Mouse (Mus musculus) brain, embryonic 18.5 days (tissue): Measurements from ENCODE around the gene Tnfsf12.

Source experiments
- DNase-seq: peaks from one replicate; pipeline ENCODE4 v3.0.0-alpha.2; 2012; ENCODE audit warnings: low read depth, low spot score

The Tnfsf12 gene

DNA sequence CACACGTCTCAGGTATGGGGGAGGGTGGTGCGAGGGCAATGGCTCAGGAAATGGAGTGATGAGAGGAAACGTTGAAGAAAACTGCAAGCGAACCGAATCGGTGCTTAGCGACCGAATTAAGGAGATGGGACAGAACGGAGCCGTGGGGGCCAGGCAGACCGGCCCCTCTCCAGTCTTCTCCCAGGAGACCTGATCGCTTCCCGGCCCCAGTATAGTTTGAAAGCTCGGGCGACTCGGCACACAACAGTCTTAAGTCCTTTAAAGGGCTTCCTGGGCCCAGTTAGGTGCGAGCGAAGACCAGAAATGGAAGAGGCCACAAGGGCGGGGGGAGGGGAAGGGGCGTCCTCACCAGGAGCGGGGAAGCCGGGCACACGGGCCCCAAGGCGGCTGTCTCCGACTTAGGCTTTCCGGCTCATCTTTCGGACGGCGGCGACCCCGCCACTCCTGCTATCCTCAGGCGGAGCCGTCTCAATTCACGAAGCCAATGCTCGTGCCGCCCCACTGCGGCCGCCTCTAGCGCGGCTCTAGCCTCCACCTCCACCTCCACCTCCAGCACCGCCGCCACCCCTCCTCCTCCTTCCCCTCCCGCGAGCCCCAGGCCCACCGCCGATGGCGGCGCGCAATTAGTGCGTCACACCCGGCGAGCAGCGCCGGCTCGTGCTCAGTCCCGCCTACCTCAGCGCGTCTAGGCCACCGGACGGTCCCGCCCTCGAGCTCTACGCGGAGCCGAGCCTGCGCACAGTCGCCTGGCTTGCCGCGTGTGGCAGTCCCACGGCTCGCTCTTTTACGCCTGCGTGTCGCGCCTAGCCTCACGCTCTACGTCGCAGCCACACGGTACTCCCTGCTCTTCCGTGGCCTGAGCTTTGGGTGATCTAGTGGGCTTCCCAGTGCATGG, 14.1 kb downstream of the Tnfsf12 start, which contains the start of gene Senp3:
Senp3 (minus strand) TSS at position 771 of the 895 bp plus-strand sequence.
- DNase-seq = peak; percentile 95

DNA sequence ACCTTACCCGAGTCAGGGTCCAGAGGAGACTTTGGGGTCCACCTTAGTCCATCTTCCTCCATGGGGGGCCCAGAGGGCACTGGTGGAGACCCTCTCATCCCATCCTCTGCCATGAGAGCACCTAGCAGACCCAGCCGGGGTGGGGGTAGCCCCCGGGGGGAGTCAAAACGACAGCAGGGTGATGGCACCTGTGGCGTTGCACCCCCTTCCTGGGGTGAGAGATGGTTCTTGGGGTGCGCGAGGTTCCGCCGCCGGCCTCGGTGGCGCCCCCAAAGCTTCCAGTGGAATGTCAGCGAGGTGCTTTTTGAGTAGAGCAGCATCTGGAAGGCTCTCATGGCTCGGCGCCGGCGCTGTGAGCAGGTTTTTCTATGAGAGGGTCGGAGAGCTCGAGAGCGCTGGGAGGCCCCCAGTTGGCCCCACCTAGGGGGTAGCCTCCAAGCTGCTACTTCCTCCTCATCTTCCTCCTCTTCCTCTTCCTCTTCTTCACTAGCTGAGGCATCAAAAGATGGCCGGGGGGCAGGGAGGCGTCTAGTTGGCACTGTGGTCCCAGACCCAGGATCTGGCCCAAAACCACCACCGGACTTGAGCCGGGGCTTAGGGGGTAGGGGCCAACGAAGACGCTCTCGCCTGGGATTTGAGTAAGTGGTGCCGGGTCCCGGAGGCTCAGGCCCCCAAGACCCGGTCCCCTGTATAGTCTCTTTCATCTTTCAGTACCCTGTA, 15.4 kb downstream of the Tnfsf12 start:
- no peak for DNase-seq

DNA sequence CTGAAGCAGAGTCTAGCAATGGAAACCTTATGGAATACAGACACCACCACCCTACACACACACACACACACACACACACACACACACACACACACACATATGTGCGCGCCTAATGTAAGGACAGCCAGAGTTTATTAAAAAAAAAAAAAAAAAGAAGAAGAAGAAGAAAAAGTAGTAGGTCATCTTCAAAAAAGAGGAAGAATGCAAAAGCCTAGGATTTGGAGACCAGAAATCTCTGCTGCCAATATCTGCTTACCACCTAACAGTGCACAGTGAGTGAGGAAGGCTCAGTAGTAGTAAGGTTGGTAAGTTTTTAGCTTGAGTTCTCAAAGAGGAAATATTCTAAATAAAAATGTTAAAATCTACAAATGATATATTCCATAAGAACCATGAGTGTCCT, 16.5 kb downstream of the Tnfsf12 start:
- no peak for DNase-seq

DNA sequence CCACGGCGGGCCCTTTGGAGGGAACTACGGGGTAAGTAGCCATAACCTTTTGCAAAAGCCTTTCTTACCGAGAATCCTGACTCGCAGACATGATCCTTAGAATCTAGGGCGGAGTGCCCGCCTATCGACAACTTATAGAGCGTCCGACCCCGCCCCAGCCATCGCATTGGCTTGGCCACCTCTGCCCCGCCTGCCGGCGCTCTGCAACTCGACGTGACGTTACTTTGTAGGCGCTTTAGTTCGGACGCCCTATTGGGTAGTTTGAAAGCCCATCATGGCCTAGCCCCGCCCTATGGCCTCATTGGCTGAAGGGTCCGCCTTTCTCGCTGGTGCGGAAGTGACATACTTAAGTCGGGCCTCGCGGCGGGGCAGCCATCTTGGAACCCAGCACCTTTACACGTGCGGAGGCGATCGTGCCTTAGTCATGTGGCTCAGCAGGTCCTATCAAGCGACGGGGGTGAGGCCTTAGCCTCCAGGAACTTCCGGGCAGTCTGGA, 23.4 kb downstream of the Tnfsf12 start, which contains the start of gene Eif4a1:
Eif4a1 (minus strand) TSS at position 213 of the 496 bp plus-strand sequence.
- DNase-seq = peak; percentile 100

DNA sequence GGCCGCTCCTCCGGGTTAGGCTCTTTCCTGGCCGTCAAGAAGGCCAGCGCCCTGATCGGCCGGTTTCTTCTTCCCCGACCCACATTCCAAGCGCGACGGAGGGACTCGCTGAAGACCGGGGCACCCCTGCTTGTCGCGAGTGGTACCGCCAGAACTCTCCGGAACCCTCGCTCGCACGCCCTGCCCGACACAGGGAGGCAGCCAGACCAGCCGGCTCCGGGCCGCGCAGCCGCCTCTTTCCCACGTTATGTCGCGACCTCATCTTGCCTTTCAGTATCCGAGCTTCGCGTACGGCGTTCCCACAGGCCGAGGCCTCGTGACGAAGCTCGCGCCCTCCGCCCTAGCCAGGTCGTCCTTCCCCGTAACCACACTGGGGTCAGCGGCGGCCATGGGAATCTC, 23.9 kb downstream of the Tnfsf12 start:
- no peak for DNase-seq

DNA sequence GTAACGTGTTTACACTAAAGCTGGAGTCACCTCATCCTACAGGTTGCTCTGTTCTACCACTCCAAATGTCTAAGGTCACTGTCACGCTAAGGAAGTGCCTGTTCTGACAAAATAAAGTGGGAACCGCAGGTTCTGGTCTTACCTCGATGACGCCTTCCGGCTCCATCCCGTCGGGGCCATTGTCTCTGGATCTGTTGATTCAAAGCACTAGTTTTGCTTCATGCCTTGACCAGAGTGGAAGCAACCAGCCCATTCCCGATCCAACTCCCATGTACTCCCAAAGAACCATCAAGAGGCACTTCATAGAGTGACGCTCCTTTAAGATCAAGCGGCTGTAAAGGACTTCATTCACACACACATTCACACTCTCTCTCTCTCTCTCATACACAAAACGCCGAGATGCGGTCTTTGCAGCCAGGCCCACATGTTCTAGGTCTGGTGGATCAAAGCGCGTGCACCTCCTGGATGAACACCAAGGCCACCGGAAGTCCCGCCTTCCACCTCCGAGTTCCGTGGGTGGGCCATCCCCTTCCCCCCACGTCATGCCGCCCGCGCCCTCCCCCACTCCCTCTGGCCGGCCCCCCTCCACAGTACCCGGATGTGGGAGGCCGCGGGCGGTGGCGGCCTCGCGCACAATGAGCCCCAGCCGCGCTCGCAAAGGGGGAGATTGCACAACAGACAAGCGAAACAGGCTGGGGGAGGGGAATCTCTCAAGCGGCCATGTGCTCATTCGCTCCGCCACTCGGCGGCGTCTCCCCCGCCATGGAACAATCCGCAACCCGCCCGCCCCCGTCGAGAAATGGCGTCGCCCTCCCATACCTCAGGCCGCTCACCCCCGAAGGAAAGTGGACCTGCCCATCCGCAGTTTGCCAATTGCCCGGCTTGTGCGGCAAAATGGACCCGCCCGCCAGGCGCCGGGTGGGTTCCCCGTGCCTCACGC, 24.6 kb downstream of the Tnfsf12 start:
- peak; percentile 93 for DNase-seq

DNA sequence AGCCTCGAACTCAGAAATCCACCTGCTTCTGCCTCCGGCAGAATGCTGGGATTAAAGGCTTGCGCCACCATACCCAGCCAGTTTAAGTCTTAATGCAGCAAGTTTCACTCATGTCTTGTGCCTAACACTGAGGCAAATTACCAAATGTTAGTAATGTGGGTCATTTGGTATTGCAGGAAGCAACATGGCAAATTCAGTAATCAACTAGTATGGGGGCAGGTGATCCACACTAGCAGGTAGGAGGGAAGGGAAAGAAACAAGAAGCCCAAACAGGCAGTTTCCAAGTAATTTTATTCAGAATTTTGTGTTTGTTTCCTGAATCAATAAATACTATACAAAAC, 29.0 kb downstream of the Tnfsf12 start:
- no peak for DNase-seq

DNA sequence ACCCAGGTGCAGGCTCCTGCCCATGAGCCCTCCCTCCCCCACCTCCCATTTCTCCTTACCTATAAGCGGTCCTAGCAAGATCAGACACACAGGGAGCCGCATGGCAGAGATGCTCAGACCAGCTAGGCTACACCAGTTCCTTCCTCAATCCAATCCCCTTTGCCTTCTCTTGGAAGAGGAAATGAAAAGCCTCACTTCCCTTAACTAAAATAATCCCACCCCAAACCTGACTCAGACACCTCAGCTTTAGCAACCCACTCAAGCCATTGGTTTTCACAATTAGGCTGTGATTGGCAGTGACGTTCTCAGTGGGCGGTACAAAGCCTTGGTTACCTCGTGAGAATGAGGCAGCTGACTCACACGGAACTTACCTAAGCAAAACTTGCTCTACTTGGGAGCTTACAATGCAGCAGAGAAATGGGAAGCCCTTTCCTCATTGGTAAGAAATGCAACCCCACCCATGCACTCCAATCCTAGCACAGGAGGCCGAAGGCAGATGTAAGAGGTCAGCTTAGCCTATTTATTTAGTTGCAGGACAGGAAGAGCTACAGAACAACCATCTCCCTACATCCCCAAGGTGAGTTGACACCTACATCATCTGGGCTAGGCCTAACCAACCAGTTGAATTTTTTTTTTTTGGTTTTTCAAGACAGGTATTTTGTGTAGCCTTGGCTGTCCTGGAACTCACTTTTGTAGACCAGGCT, 29.5 kb downstream of the Tnfsf12 start, which contains the start of gene Cd68:
Cd68 (minus strand) TSS at position 193 of the 704 bp plus-strand sequence.
- no peak for DNase-seq

DNA sequence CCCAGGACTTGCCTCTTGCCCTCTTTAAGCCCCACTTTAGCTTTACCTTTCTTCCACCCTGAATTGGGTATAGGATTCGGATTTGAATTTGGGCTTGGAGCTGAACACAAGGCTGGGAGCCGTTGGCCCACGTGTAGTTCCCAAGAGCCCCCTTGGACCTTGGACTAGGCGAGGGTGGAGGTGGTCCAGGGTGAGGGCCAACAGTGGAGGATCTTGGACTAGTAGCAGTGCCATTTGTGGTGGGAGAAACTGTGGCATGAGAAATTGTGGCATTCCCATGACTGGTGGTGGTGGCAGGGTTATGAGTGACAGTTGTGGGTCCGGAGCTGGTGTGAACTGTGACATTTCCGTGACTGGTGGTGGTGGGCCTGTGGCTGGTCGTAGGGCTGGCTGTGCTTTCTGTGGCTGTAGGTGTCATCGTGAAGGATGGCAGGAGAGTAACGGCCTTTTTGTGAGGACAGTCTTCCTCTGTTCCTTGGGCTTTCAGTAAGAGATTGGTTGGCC, 30.1 kb downstream of the Tnfsf12 start:
- no peak for DNase-seq

DNA sequence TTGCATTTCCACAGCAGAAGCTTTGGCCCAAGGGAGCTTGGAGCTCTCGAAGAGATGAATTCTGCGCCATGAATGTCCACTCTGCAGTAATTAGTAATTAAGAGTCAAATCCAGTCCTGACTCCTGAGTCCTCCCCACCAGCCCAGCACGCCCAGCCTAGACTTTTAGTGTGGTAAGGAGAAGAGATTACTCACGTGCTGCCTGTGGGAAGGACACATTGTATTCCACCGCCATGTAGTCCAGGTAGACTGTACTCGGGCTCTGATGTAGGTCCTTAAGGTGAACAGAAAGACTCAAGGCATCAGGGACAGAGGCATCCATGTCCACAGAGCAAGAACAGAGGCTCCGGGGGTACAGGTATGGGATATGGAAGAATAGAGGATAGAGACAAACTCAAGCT, 30.8 kb downstream of the Tnfsf12 start:
- DNase-seq = no peak

DNA sequence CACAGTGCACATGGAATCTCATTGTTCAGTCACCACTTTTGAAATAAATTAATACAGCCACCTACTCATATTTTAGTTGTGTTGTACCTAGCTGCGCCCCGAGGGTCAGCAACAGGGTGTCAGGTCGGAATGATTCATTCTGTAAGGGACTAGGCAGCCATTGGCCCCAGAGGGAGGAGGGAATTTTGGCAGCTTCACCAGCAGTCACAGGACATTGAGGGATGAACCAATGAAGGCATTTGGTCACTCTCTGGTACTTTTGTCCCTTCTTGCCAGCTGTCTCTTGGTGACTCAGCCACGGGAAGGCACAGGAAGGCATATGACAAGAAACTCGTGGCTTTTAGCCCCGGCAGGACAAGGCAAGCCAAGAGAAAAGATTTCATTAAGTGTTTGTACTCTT, 31.9 kb downstream of the Tnfsf12 start:
- DNase-seq = no peak

DNA sequence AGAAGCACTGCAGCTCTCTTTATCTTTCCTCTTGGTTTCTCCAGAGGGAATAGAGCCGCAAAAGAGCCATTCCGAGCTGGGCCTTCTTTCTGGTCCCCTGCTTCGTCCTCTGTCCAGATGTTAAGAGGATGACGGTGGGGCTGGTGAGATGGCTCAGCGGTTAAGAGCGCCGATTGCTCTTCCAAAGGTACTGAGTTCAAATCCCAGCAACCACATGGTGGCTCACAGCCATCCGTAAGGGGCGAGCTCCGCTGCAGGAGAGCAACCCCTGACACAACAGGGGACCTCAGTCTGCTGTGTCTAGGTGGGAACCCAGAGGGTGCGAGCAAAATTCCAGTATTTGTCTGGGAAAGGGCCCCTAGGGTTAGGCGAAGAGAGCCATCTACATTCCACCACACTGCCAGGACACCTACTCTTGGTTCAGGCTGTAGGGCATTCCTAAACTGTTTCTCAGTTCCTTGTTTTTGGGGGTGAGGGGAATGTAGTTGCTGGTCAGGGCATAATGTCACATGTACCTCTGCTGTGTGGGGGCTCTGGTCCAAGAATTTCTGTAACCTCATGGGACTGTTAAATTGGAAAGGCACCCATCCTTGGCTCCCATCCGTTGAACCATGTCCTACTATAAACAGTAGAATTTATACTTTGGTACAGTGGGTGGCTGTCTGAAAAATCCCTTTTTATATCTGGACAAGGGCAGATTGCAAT, 32.5 kb downstream of the Tnfsf12 start:
- DNase-seq = no peak

DNA sequence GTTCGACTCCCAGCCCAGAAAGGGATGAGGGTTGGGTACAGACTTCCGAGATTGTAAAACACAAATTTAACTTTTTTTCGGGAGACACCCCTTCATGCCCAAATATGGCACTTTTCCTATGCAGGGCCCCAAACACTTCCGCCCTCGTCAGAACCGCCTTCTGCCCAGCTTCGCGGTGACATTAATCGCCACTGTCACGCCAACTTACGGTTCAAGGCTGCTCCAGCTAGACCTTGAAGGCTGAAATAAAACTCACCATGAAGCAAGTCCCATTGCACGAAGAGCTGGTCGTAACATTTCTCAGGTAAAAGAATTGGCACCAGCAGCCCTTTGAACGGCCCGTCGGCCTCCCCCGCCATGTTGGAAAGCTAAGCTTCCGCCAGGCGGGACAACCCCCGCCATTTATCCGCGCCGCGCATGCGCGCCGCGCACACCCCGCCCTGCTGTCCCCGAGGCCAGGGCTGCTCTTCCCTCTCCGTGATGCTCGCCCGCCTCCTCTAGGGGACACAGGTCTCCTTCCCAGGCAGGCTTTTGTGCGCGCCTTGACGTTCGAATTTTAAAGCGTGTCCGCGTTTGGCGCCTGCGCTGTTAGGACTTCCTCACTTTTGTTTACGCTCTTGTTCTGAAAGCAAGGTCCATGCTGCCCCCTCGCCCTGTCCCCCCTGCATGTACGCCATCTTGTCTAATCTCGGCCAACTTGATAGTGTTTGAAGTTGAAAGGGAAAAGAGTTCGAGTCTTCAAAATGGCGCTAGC, 33.3 kb downstream of the Tnfsf12 start, which contains the start of gene Mpdu1:
Mpdu1 (minus strand) TSS at position 430 of the 754 bp plus-strand sequence.
- peak; percentile 95 for DNase-seq

DNA sequence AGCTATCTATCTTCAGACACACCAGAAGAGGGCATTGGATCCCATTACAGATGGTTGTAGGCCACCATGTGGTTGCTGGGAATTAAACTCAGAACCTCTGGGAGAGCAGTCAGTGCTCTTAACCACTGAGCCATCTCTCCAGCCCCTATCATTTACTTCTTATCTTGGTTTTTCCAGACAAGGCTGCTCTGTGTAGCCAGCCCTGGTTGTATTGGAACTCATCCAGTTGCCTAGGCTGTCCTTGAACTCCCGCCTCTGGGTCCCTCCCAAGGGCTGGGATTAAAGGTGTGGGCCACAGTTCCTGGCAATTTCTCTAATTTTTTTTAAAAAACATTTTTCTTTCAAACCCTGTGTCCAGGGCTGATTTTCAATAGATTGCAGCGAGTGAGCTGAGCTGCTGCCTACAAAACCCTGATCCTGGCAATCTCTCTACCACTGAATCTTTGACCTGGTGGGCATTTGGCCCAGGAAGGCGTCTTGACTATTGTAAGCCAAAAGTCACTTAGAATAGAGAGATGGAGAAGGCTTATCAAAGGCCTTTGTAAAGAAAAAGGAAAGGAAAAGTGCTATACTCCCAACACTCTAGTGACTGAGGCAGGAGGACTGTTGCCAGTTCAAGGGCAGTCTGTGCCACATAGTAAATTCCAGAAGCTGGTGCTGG, 34.3 kb downstream of the Tnfsf12 start:
- no peak for DNase-seq

DNA sequence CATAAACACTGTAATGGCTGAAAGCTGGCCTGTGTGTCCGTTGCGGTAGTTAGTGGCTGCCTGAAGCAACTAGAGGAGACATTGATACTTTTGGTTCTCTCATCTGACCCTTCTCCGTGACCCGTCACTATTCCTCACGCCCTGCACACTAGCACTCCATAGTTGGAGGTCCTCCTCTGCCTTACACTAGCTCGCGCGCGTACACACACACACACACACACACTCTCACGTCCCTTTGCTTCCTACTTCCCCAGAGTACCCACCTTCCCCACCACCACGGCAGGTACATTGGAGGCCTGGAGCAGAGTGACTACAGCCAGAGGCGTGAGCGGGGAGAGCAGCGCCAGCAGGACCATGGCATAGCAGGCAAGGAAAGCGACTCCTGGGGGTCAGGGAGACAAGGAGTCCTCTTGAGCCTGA, 38.2 kb downstream of the Tnfsf12 start:
- no peak for DNase-seq

DNA sequence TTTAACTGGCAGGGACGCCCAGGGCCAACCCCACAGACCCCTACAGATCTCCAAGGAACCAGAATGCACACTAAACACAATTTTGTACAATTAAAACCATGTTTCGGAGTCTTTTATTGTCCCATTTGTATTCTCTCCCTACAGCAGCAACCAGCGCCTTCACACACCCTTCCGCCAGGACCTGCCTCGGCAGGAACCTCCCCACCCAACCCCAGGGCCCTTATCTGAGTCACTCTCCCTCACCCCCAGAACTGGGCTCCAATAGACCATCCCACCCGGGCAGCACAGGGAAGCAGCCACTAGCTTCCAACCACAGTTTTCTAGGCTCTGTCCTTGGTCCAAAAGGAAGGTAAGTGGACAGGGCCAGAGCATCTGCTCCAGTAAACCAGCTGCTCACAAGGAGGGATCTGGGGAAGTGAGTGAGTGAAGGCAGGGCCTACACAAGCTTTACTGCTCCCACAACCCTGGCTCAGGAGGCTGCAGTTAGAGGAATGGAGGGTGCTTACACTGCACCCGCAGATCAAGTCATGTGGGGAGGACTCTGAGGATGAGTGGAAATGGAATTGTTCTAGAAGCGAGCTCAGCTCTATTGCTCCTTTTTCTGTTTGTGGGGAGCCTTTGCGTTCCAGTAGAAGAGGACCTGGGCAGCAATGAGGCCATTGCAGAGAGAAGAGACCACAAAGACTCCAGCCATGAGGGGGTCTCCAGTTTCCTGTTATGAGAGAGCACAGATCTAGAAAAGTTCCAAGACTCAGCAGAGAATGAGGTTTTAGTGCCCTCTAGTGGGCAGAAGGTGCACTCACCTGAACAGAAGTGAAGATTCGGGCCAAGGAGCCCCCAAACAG, 38.8 kb downstream of the Tnfsf12 start:
- DNase-seq = no peak

DNA sequence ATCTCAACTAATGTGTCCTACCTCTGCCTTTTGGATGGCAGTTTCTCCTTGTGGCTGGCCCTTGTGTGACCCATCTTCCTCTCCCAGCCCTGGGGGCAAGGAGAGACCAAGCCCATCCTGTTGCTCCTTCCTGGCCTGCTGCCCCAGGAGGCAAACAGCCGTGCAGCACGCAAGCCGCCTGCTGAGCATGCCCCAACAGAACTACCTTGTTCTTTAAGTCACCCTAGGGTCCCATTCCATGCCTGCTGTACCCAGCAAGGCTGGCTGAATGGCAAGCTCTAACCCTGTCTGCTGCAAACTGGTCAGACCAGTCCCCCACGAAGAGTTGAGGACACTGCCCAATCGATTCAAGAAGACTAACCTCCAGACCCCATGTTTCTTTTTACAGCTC, 39.6 kb downstream of the Tnfsf12 start:
- no peak for DNase-seq
